Mouse (Mus musculus): Measurements from ENCODE around the gene Ssbp3.

DNA sequence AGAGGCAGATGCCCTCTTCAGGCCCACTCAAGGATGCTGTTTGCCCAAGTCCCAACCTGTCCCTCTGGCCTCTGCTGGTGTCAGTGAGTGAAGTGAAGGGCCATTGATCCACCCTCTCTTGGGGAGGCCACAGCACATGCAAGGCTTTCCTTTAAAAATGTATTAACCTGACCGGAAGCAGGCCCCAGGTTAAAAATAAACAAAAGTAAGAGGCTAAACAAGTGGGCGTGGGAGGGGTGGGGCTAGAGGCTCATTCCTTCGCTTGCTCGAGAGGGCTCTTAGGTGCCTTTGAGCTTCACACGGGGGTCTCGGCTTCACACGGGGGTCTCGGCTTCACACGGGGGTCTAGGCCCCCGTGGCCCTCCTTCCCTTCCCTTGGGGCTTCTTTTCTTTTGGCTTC is 54.5 kb downstream of the Ssbp3 start:
- TF ChIP-seq CTCF (IDR thresholded peaks at IDR 0.05; ENCODE audit: borderline replicate concordance, control insufficient read depth, extremely low read depth, insufficient read depth, low read length, poor library complexity) (no peak), POLR2A (IDR thresholded peaks at IDR 0.05; ENCODE audit: control insufficient read depth, extremely low read depth, insufficient read depth, low read length, poor library complexity) (no peak)
